24 mouse cellular contexts compared by ENCODE assay signal in genomic region chr8:11038367-11038766, GRCm38 (mm10). TPM values are rescaled to one million over a fixed set of nuclear protein-coding genes. Genes with fewer than 3 reads are reported as not detected.
DNase-seq lines count a peak whose midpoint lies in the region; ATAC-seq lines count a peak whose summit lies in the region.
"Had no signal": no experiment of that assay in that cellular context is flagged by ENCODE, and none has a peak within 500 bp of the region (broad histone marks: within the 10 kb centered on the region; RNA-seq: fewer than 3 reads in every experiment).

No protein-coding gene starts in this region.

- no peak overlapping the region for H3K27ac ChIP-seq in hindbrain, embryonic 14.5 days
- no peak overlapping the region for H3K27ac ChIP-seq in hindbrain, embryonic 13.5 days
- H3K27ac ChIP-seq: embryonic facial prominence, embryonic 12.5 days; embryonic facial prominence, embryonic 15.5 days; heart, adult 2 months; heart, embryonic 10.5 days; heart, embryonic 13.5 days; hindbrain, embryonic 10.5 days; hindbrain, embryonic 15.5 days had no signal

- ATAC-seq in common myeloid progenitor, adult 5-6 weeks (replicated peaks; ENCODE audit: low read depth, poor library complexity, severe bottlenecking) = peak; percentile 59
- ATAC-seq in megakaryocyte, adult 5-6 weeks (ENCODE audit: poor library complexity, severe bottlenecking) = peak; percentile 76
- ATAC-seq in hindbrain, embryonic 14.5 days (ENCODE audit: low FRiP score) = no peak
- no peak for ATAC-seq in hindbrain, embryonic 13.5 days (ENCODE audit: low FRiP score)
- ATAC-seq: CD4-positive, CD25-positive, alpha-beta regulatory T cell, adult 4 months; forebrain, embryonic 14.5 days had no signal

- DNase-seq in heart, adult 18-20 months = peak; percentile 9 to 22
- no peak for DNase-seq in heart, postnatal 36 days
- DNase-seq in hindbrain, embryonic 14.5 days (ENCODE audit: low spot score) = no peak
- no peak for DNase-seq in left cerebral cortex, postnatal 4 days
- DNase-seq: adrenal gland, adult 2 months; adrenal gland, postnatal 14 days; cerebellum, adult 18-20 months; cerebellum, adult 9-10 months; gastrocnemius, postnatal 10 days; gastrocnemius, postnatal 36 days; heart, postnatal 14 days; kidney, adult 11 months had no signal

- H3K4me1 ChIP-seq in hindbrain, embryonic 14.5 days (replicated peaks; ENCODE audit: control insufficient read depth, insufficient read depth, low read length) = peaks cover 11% of the 10 kb centered on the region
- peaks cover 25% of the 10 kb centered on the region for H3K4me1 ChIP-seq in hindbrain, embryonic 13.5 days (replicated peaks)
- H3K4me1 ChIP-seq: embryonic facial prominence, embryonic 12.5 days had no signal

- H3K27me3 ChIP-seq in hindbrain, embryonic 14.5 days (ENCODE audit: control insufficient read depth, insufficient read depth, low read length) = no peaks in the 10 kb centered on the region
- H3K27me3 ChIP-seq in hindbrain, embryonic 13.5 days = no peaks in the 10 kb centered on the region
- H3K27me3 ChIP-seq: embryonic facial prominence, embryonic 12.5 days; embryonic facial prominence, embryonic 15.5 days; heart, embryonic 13.5 days; hindbrain, embryonic 15.5 days had no signal

- H3K4me2 ChIP-seq in hindbrain, embryonic 14.5 days (replicated peaks) = no peak overlapping the region
- no peak overlapping the region for H3K4me2 ChIP-seq in hindbrain, embryonic 13.5 days
- H3K4me2 ChIP-seq: embryonic facial prominence, embryonic 12.5 days; embryonic facial prominence, embryonic 15.5 days; heart, embryonic 13.5 days; hindbrain, embryonic 15.5 days had no signal

- H3K4me3 ChIP-seq in hindbrain, embryonic 14.5 days (replicated peaks; ENCODE audit: low read length) = no peak overlapping the region
- H3K4me3 ChIP-seq in hindbrain, embryonic 13.5 days = no peak overlapping the region
- H3K4me3 ChIP-seq: embryonic facial prominence, embryonic 12.5 days; embryonic facial prominence, embryonic 15.5 days; heart, adult 2 months; heart, embryonic 10.5 days; heart, embryonic 13.5 days; hindbrain, embryonic 10.5 days; hindbrain, embryonic 15.5 days had no signal

- 90% methylated on average over 5 of the region's 5 CpGs for WGBS in hindbrain, embryonic 14.5 days
- WGBS in hindbrain, embryonic 13.5 days = 89% methylated on average over 5 of the region's 5 CpGs

- H3K9me3 ChIP-seq in hindbrain, embryonic 14.5 days (ENCODE audit: control insufficient read depth, low read length) = no peaks in the 10 kb centered on the region
- H3K9me3 ChIP-seq in hindbrain, embryonic 13.5 days = no peaks in the 10 kb centered on the region
- H3K9me3 ChIP-seq: embryonic facial prominence, embryonic 12.5 days; embryonic facial prominence, embryonic 15.5 days; heart, embryonic 10.5 days; heart, embryonic 13.5 days; hindbrain, embryonic 10.5 days; hindbrain, embryonic 15.5 days had no signal

- no peak overlapping the region for H3K9ac ChIP-seq in hindbrain, embryonic 14.5 days
- no peak overlapping the region for H3K9ac ChIP-seq in hindbrain, embryonic 13.5 days
- H3K9ac ChIP-seq: embryonic facial prominence, embryonic 12.5 days; embryonic facial prominence, embryonic 15.5 days; heart, embryonic 13.5 days; hindbrain, embryonic 15.5 days had no signal

- no peaks in the 10 kb centered on the region for H3K36me3 ChIP-seq in hindbrain, embryonic 14.5 days (replicated peaks; ENCODE audit: control insufficient read depth, insufficient read depth)
- no peaks in the 10 kb centered on the region for H3K36me3 ChIP-seq in hindbrain, embryonic 13.5 days
- H3K36me3 ChIP-seq: embryonic facial prominence, embryonic 12.5 days; embryonic facial prominence, embryonic 15.5 days; heart, embryonic 10.5 days; heart, embryonic 13.5 days; hindbrain, embryonic 10.5 days; hindbrain, embryonic 15.5 days had no signal

- intact Hi-C loops in heart, postnatal 36 days (cut with DNase I) = no loop called here
- intact Hi-C loops in left cerebral cortex, postnatal 4 days (cut with DNase I) = no loop called here

RNA-seq across cellular contexts. Expression of gene Irs2, which starts 30.1 kb away (rescaled TPM):
- 10 to 100 TPM; 17.8 to 18.5 TPM for total RNA-seq in heart, adult 18-20 months (2021)
- total RNA-seq in heart, postnatal 36 days (2021) = 10 to 100 TPM; 13.2 to 33.5 TPM
- total RNA-seq in common myeloid progenitor, adult 5-6 weeks (2017) = 3.1 and 4.0 TPM in 2 replicates
- 12.3 and 12.5 TPM in 2 replicates for total RNA-seq in megakaryocyte, adult 5-6 weeks (2015)
- 7.6 and 10.9 TPM in 2 replicates for total RNA-seq in megakaryocyte, adult 5-6 weeks (2017)
- 5.4 and 5.8 TPM in 2 replicates for polyA plus RNA-seq in hindbrain, embryonic 14.5 days (2014; fragmentation: Nextera tagmentation; extraction: Ambion mirVana)
- 4.5 and 4.6 TPM in 2 replicates for polyA plus RNA-seq in hindbrain, embryonic 13.5 days (2015; fragmentation: Nextera tagmentation; extraction: Ambion mirVana)
- 10 to 100 TPM; 35.8 to 37.0 TPM for total RNA-seq in left cerebral cortex, postnatal 4 days (2021)

Comparison
In these comparisons a context has a peak if more than half of its experiments do, and no peak if none do; other contexts are left out.
1. DNase-seq: peak in heart, adult 18-20 months (2 of 2); none in heart, postnatal 36 days (0 of 2), hindbrain, embryonic 14.5 days (single experiment) and left cerebral cortex, postnatal 4 days (single experiment).
2. ATAC-seq: peak in common myeloid progenitor, adult 5-6 weeks (single experiment) and megakaryocyte, adult 5-6 weeks (single experiment); none in hindbrain, embryonic 14.5 days (single experiment) and hindbrain, embryonic 13.5 days (single experiment).